ENCODE assay signal across 7 mouse cellular contexts in genomic region chr2:119034656-119035396, GRCm38 (mm10). TPM values are rescaled to one million over a fixed set of nuclear protein-coding genes. Genes with fewer than 3 reads are reported as not detected.
A peak's percentile ranks its signal among the peaks of the same experiment; 100 is the strongest.
DNase-seq lines count a peak whose midpoint lies in the region; ATAC-seq lines count a peak whose summit lies in the region.

Rpusd2 (plus strand) TSS chr2:119034790.

- H3K9me3 ChIP-seq in intestine, embryonic 15.5 days = no peaks in the 10 kb centered on the region
- no peaks in the 10 kb centered on the region for H3K9me3 ChIP-seq in midbrain, embryonic 10.5 days (replicated peaks)

- H3K9ac ChIP-seq in intestine, embryonic 15.5 days = peak within 1 kb of the TSS; percentile 85

- H3K27ac ChIP-seq in intestine, embryonic 15.5 days = peak within 1 kb of the TSS; percentile 93
- H3K27ac ChIP-seq in midbrain, embryonic 10.5 days (replicated peaks) = peak within 1 kb of the TSS; percentile 96

- H3K4me2 ChIP-seq in intestine, embryonic 15.5 days (replicated peaks) = peak within 1 kb of the TSS; percentile 79

- peaks cover 6% of the 10 kb centered on the region; the same call in 1 of the 2 replicates for H3K4me1 ChIP-seq in intestine, embryonic 15.5 days (replicated peaks)
- H3K4me1 ChIP-seq in midbrain, embryonic 10.5 days = peaks cover 16% of the 10 kb centered on the region

- H3K36me3 ChIP-seq in intestine, embryonic 15.5 days = peaks cover 10% of the 10 kb centered on the region
- H3K36me3 ChIP-seq in midbrain, embryonic 10.5 days = peaks cover 31% of the 10 kb centered on the region

- peak; percentile 94 for DNase-seq in adrenal gland, adult 2 months
- peak; percentile 91 for DNase-seq in embryo, embryonic 11.5 days (ENCODE audit: low read depth, low spot score)
- peak; percentile 80 to 88 for DNase-seq in gastrocnemius, postnatal 36 days
- DNase-seq in left cerebral cortex, postnatal 25 days (ENCODE audit: low spot score in 2 of 2) = peak; percentile 96 to 97
- DNase-seq in midbrain, embryonic 10.5 days (ENCODE audit: low spot score) = peak; percentile 97
- peak; percentile 91 for DNase-seq in right cerebral cortex, postnatal 4 days

- ATAC-seq in intestine, embryonic 15.5 days = peak; percentile 95

- H3K4me3 ChIP-seq in intestine, embryonic 15.5 days (replicated peaks) = peak within 1 kb of the TSS; percentile 97
- H3K4me3 ChIP-seq in midbrain, embryonic 10.5 days = peak within 1 kb of the TSS; percentile 96

- under 1% methylated on average over 49 of the region's 49 CpGs for WGBS in intestine, embryonic 15.5 days
- under 1% methylated on average over 49 of the region's 49 CpGs for WGBS in midbrain, embryonic 10.5 days

- intact Hi-C loops in gastrocnemius, postnatal 36 days (cut with DNase I) = loop anchor here (5.0 to 10.0 kb wide), 2 partner anchors 152 to 250 kb away; partner anchors contain the start of gene Vps18
- intact Hi-C loops in left cerebral cortex, postnatal 25 days (cut with DNase I) = no loop called here

- H3K27me3 ChIP-seq in intestine, embryonic 15.5 days (replicated peaks) = no peaks in the 10 kb centered on the region
- H3K27me3 ChIP-seq in midbrain, embryonic 10.5 days (ENCODE audit: low read depth, poor library complexity, severe bottlenecking) = no peaks in the 10 kb centered on the region

RNA-seq across cellular contexts. Expression of gene Rpusd2, which starts in this region (rescaled TPM):
- total RNA-seq in adrenal gland, adult 2 months (2021) = 1 to 10 TPM; 4.1 to 5.5 TPM
- polyA plus RNA-seq in adrenal gland, adult 2 months (2012; rRNA removed) = 3.2 and 3.5 TPM in 2 replicates
- total RNA-seq in gastrocnemius, postnatal 36 days (2021) = 1 to 10 TPM; 2.7 to 2.8 TPM
- polyA plus RNA-seq in intestine, embryonic 15.5 days (2015; fragmentation: Nextera tagmentation; extraction: Ambion mirVana) = 4.8 and 4.9 TPM in 2 replicates
- 1 to 10 TPM; 7.6 to 7.7 TPM for total RNA-seq in left cerebral cortex, postnatal 25 days (2021)
- 7.0 and 7.9 TPM in 2 replicates for polyA plus RNA-seq in midbrain, embryonic 10.5 days (2016; fragmentation: Nextera tagmentation; extraction: Ambion mirVana)

Comparison
In these comparisons a context has a peak if more than half of its experiments do, and no peak if none do; other contexts are left out.
1. Peak in every context shown above with its lines: DNase-seq, ATAC-seq, H3K4me3 ChIP-seq and H3K27ac ChIP-seq.